Mouse (Mus musculus) layer of hippocampus, postnatal 14 days (tissue): ENCODE results near the gene Dnah1. TPM values are rescaled to one million over a fixed set of nuclear protein-coding genes. Genes with fewer than 3 reads are reported as not detected.
A peak's percentile ranks its signal among the peaks of the same experiment; 100 is the strongest.

Experiments
- DNase-seq, 2 experiments: peaks; one replicate each; pipeline ENCODE4 v3.0.0; 2021 to 2022; ENCODE audit warnings: low spot score in 2 of 2, mixed read lengths in 1 of 2
- total RNA-seq, 2 experiments: library from RNA; stranded (reverse); gene quantifications; 2 replicates each; pipeline ENCODE4 v1.2.3; 2021

Gene Dnah1
- total RNA-seq, 2 experiments from 2014 or later: 2.4 TPM

GRCm38 (mm10) chr14:31237101-31237882 lies 86.4 kb downstream of the Dnah1 start:
- DNase-seq: no peak

- peak; percentile 83 to 89 for DNase-seq
Measured at GRCm38 (mm10) chr14:31233996-31234591, 89.6 kb downstream of the Dnah1 start.

GRCm38 (mm10) chr14:31233070-31233995 lies 90.4 kb downstream of the Dnah1 start:
- no peak for DNase-seq

- no peak for DNase-seq
Measured at GRCm38 (mm10) chr14:31232404-31233069, 91.2 kb downstream of the Dnah1 start.

- no peak for DNase-seq
Measured at GRCm38 (mm10) chr14:31230442-31230841, 93.3 kb downstream of the Dnah1 start.

- no peak for DNase-seq
Measured at GRCm38 (mm10) chr14:31228234-31228633, 95.5 kb downstream of the Dnah1 start.

- peak; percentile 43 to 62 for DNase-seq
Measured at GRCm38 (mm10) chr14:31226978-31227377, 96.7 kb downstream of the Dnah1 start.

- DNase-seq: no peak
Measured at GRCm38 (mm10) chr14:31217666-31218065, 106.0 kb downstream of the Dnah1 start, which contains the start of gene Sema3g. Gene Sema3g (plus strand): TSS chr14:31217860.

GRCm38 (mm10) chr14:31216846-31217245 lies 106.8 kb downstream of the Dnah1 start, which contains the start of gene Nisch:
Gene Nisch (minus strand): TSS chr14:31216946.
- DNase-seq: no peak

- DNase-seq: peak; percentile 49 to 66
Measured at GRCm38 (mm10) chr14:31215157-31216002, 108.3 kb downstream of the Dnah1 start.

- no peak for DNase-seq
Measured at GRCm38 (mm10) chr14:31214684-31215083, 109.0 kb downstream of the Dnah1 start.

GRCm38 (mm10) chr14:31213868-31214267 lies 109.8 kb downstream of the Dnah1 start:
- no peak for DNase-seq

GRCm38 (mm10) chr14:31212499-31212898 lies 111.2 kb downstream of the Dnah1 start:
- DNase-seq: no peak

- no peak for DNase-seq
Measured at GRCm38 (mm10) chr14:31211854-31212253, 111.8 kb downstream of the Dnah1 start.

Other genes with a start within 250 kb of the Dnah1 start
- 10 to 100 TPM; 35.5 to 36.2 TPM for gene Smim4, start 194.9 kb downstream of the Dnah1 start, total RNA-seq
- 10 to 100 TPM; 15.2 to 18.8 TPM for gene Nt5dc2, start 192.8 kb downstream of the Dnah1 start, total RNA-seq
- gene Stab1, start 155.3 kb downstream of the Dnah1 start, total RNA-seq: 10 to 100 TPM; 27.9 to 32.0 TPM
- 1 to 10 TPM in 1 of 2 experiments, under 1 TPM in 1; 0.85 to 3.7 TPM for gene Tnnc1, start 115.6 kb downstream of the Dnah1 start, total RNA-seq
- 100 to 1,000 TPM; 433 to 449 TPM for gene Nisch, start 107.0 kb downstream of the Dnah1 start, total RNA-seq
- 1 to 10 TPM; 5.5 to 6.4 TPM for gene Sema3g, start 106.0 kb downstream of the Dnah1 start, total RNA-seq
- gene Phf7, start 72.6 kb downstream of the Dnah1 start, total RNA-seq: 1 to 10 TPM; 4.0 to 6.3 TPM
- gene Bap1, start 72.4 kb downstream of the Dnah1 start, total RNA-seq: 100 to 1,000 TPM; 125 to 127 TPM
- 10 to 100 TPM; 36.6 to 41.0 TPM for gene Capn7, start 12.7 kb upstream of the Dnah1 start, total RNA-seq
- gene Sh3bp5, start 112.2 kb upstream of the Dnah1 start, total RNA-seq: 100 to 1,000 TPM; 137 to 160 TPM
- gene Eaf1, start 170.5 kb upstream of the Dnah1 start, total RNA-seq: 10 to 100 TPM; 12.6 to 13.0 TPM
- 10 to 100 TPM; 27.6 to 28.5 TPM for gene Mettl6, start 171.1 kb upstream of the Dnah1 start, total RNA-seq